Mouse (Mus musculus) embryo, embryonic 10 days (tissue): ENCODE data around the gene Bsn.
A peak's percentile ranks its signal among the peaks of the same experiment; 100 is the strongest.

Source experiments
- DNase-seq: peaks from one replicate; pipeline ENCODE4 v3.0.0-alpha.2; 2015; ENCODE audit warnings: low spot score

Bsn gene

DNA sequence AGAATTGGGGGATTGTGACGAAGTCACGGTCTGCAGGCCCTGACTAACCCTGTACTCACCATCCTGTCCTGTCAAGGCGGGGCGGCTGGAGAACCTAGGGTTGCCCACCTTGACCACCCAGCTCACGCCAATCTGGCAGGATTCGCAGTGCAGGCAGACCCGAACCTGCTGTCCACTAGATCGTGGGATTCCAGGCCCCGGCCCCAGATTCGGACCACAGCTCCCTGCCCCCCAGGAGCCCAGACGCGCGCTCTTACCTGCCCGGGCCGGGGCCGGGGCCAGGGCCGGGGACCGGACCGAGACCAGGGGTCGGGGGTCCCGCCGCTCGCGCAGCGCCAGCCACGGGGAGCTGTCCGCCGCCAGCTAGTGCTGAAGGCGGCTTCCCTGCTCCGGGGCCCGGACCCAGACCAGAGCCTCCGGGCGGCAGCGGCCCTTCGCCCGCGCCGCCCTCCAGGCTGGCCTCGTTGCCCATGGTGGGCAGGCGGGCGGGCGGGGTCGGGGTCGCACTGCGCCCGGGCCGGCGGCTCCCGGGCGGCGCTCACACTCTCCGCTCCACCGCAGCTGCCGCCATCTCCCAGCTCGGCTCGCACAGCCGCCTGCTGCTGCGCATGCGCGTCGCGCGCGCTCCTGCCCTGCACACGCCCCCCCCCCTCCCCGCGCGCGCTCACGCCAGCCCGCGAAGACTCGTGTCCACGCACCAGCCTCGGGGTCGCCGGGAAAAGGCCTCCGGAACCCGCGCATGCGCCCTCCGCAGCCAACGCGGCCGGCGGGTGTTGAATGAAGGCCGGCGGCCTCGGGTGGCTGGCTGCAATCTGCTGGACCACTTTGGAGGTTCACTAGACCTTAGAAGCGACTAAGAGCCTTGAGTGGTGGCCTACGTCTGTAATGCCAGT, at the start of gene Bsn:
Gene Bsn, minus strand, starts transcription at position 598 of the 893 bp plus-strand sequence.
- peak; percentile 82 for DNase-seq

DNA sequence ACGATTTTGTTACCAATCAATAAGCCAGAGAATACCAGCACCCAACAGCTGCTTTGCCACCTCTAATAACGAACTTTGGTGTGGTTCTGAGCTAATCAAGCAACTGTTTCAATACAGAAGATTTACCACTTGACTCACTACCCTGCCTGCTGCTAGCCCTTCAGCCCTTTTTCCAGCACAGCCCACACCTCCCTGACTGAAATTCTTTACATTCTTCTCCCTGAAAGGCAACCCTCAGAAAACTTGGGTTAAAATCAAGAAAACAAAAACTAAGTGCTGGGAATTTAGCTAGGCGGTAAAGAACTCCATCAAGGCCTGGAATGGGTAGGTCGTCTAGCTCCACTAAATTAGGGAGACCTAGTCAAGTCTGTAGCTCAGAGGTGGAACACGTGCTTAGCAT, 49.8 kb upstream of the Bsn start:
- DNase-seq, result no peak

DNA sequence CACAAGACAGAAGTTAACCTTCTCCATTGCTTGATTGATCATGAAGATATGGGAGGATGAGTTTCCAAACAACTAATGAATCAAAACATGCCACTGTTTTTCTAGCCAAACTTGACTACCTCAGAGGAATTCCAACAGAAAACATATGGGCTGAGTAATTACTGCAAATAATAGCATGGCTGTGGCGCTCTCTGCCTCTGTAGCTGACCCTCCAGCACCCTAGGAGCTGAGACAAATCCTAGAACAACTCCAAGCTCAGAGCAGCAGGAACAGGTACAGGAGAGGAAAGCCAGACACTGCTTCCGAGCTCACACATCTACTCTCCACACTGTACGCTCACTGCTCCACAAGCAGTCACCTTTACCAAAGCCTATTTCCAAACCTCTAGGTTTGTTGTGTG, 48.6 kb upstream of the Bsn start:
- no peak for DNase-seq

DNA sequence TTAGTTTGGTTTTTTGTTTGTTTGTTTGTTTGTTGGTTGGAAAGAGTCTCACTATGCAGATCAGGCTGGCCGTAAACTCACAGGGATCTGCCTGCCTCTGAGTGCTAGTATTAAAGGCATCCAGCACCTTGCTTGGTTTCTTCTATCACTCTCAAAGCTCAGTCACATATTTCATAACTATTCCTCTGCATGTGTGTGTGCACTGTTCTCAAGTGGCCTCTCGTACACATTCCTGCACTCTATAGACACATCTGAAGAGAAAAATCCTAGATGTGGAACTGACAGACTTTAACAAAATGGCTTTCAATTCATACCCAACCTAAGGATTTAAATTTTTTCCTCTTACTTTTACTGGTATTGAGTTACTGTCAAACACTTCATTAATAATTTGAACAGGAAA, 48.2 kb upstream of the Bsn start:
- DNase-seq, result no peak

DNA sequence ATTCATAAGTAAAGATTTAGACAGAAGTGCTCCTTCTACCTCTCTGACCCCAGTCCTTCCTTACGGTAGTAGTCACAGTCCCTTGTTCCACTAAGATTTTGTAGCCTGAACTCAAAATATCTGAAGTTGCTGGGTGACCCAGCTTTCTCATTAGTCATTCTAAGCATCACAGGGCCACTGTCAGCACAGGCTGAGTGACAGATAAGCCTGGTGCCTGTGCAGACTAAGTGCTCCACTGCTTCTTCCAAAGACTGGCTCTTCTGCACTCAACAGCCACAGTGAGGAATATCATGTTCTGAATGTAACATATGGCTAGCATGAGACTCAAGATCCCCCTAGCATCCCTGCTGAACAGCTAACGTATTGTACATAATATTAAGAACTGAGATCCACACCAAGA, 44.5 kb upstream of the Bsn start:
- DNase-seq, result no peak

DNA sequence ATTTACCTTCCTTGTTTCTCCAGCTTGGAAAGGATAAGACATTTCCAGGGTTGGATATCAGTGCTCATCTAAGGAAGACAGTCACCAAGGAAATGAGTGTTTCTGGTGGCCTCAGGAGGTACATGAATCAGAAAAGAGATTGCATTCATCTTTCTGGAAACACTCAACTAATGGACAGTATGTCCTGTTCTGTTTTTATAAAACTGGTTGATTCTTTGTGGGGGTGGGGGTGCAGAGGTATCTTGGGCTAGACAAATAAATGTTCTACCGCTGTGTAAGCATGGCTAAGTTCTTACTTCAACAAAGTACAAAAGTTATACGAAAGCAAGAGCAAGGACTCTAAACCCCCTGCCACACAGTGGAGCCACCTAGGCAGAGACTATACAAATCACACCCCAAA, 42.7 kb upstream of the Bsn start:
- DNase-seq, result no peak

DNA sequence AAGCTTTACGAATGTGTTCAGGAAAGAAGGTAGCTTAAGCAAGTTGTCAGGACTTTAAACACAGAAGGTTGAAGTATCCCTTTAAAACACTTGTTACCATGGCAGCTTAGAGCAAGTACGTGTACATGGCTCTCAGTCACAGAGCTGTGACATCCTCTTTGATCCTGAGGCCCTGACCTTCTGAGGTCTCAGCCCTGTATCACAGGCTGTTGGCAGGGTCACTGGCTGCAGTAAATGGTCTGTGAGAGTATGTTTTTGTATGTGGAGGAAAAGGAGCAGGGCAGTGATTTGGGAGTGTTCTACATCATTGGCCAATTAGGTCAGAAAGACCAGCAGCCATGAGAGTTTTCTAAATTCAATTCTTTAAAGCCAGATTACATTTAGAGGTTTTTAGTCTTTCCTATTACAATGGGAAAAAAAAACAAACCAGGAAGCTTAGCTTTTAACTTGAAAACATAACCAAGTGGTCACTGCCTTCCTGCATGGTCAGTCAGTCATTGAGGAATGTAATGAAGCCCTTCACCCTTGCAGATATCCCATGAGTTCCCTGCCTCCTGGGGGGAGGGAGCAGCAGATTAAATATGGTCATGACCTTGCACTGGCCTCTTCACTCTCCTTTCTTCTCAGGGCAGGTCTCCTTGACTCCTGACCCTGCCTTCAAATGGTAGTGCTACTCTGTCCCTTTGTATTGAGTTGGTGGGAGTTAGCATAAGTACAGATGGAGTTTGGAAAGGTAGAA, 37.9 kb upstream of the Bsn start:
- peak; percentile 72 for DNase-seq

DNA sequence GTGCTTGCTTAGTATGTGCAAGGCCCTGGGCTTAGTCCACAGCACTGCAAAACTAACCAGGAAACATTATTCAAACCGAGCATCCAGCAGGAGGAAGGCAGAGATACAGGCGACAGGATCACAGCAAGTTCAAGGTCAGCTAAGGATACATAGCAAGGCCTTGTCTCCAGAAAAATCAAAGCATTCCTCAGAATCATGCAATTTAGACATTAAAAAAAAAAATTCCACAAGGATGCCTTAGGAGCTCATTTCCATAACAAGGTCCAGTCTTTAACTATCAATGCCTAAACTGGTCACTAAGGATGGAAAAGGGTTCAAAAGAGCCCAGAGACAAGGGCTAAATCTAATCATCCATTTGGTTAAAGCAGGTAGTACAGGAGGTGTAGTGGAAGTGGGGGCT, 35.0 kb upstream of the Bsn start:
- DNase-seq, result no peak

DNA sequence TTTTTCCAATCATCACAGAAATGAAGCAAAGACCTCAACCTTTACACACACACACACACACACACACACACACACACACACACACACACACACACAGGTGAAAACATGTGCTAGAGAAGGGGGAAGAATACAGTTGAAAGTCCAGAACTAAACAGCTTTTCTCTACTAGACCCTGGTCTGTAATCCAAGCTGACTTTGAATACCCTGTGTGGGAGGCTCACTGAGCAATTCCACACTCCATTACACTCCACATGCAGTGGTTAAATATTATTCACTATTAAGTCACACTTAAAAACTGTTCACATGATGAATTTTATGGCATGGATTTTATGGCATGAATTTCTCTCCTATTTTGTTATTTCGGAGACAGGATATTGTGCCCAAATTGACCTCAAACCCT, 33.4 kb upstream of the Bsn start:
- no peak for DNase-seq

DNA sequence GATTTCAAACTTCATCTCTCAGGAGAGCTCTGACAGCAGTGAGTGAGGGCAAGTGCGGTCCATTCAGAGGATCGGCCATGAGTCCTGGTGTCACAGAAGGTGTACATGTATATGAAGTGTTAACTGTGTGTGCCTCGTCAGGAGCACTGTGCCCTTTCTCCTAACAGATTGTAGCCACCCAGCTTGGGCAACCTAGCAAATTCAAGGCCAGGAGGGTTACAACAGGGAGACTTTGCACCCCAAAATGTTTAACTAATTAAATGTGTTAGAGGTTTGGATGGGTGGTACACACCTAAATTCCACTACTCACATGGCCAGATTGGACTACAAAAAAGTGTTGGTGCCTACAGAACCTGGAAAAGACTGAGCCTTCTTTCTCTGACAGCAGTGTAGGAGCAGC, 31.4 kb upstream of the Bsn start:
- DNase-seq, result no peak

DNA sequence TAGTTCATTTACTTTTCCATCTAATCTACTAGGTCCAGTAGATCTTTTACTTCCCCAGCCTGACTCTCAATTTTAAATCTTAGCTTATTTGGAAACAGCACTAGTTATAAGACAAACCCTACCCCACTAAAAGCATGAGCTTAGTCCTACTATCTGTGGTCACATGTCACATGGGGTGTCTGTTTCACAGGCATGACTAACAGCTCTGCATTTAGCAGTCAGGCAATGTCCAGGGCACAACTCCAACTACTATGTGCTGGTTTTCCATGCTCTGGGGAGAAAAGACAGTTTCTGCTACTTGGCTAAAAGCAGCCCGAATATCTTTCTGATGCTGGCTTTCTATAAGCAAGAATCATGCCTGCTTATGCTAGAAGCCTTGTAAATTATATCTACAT, 30.2 kb upstream of the Bsn start:
- DNase-seq, result no peak

DNA sequence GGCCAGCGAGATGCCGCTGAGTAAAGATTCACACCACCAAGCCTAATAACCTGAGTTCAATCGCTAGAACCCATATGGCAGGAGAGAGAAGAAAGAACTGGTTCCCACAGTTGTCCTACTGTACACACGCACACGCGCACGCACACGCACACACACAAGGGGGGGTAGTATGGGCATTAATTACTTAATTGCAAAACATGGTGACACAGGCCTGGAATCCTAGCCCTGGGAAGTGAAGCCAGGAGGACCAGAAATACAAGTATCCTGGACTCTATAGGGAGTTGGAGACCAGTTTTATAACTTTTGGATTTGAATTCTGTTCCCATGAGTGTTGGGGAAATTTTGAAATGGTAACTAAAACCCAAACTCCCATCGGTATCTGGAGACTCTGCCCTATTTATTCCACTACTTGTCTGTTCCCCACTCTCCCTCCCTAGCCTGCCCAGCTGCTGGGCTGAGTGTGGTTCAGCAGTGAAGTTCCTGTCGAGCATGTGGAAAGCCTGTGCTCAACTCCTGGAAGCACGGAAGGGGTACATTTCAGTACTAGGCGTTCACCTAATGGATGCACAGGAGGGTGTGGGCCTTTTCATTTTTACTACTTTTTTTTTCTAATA, 29.7 kb upstream of the Bsn start:
- no peak for DNase-seq

DNA sequence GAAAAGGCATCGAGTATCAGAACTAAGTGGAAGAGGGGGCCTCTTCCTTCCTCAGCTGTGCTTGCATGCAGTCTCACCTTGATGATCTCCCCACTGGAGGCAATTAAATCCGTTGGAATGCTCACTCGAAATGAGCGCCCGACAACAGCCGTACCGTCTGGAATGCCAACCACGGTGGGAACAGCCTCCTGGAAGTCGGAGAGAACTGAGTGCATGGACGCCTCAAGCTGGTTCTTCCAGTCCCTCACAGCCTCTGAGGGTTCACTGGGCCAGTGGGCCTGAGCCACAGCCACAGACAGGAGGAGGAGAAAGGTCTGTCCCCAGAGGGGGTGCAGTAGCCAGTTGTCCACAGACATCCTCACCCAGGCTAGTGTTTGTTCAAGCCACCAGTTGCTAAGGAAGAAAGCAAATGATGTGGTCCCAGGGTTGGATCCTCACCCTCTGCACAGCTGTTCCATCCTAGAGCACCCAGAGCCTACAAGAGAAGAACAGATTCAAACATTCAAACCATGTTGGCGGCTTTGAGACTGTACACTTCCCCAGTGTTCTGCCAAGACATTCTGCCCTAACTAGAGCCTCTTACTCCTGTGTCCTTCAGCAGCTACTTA, 27.9 kb upstream of the Bsn start:
- no peak for DNase-seq

DNA sequence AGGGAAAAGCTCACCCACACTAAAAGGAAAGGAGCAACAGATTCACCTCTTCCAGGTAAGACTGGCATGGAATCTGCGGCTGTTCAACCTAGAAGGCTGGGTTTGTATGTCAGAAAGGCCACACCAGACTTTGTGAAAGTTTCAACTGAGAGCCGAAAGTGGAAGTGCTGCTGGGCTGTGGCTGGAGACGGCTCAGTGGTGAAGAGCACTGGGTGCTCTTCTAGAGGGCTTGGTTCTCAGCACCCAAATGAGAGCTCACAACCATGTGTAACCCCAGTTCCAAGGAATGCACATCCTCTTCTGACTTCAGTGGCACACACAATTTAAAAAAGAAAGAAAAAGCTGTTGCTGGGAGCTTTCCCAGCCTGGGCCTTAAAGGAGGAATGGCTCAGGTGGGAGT, 27.2 kb upstream of the Bsn start:
- DNase-seq, result no peak

DNA sequence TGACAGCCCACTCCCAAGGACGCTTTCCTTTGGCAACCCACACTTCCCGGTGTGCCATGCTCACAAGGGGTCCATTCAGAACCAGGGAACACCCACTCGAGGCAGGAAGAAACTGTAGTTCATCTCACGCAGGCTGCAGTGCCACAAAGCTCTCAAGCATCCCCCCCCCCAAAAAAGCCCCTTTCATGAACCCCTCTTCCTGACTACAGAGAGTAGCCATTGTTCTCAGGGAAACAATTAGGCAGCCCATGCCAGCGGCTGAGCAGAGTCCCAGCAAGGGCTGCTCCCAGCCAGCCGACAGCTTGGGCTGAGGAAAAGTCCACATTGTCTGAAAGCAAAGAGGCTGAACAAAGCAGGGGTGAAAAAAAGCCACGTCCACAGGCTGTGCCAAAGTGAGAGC, 22.9 kb upstream of the Bsn start:
- peak; percentile 71 for DNase-seq

DNA sequence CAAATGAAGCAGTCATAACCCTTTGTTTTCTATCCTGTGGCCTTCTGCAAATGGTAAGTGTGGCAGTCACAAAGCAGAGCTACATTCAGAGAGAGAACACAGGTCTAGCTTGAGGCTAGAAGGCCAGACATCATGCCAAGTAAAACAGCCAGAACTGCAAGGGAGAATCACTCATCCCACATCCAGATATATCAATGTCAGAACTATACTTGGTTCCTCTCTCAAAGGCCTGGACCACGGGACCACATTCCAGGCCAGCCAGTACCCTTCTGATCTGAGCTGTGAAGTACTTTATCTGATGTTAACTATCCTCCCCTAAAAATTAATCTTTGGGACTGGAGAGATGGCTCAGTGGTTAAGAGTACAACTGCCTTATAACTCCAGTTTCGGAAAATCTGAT, 22.2 kb upstream of the Bsn start:
- DNase-seq, result no peak

DNA sequence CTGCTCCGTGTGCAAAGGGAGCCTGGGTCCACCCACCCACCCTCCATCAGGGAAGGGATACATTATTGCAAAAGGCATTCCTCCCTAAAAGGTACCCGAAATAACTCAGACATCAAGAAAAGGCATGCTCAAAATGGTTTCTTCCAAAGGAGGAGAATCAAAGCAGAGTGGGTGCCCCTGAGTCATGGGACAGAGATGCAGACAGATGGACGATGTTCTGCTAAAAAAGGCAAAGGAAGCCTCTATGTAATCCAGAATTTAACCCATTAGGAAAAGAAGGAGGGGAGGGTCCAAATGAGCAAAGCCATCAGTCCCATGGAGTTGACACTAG, 15.4 kb upstream of the Bsn start:
- DNase-seq, result no peak

DNA sequence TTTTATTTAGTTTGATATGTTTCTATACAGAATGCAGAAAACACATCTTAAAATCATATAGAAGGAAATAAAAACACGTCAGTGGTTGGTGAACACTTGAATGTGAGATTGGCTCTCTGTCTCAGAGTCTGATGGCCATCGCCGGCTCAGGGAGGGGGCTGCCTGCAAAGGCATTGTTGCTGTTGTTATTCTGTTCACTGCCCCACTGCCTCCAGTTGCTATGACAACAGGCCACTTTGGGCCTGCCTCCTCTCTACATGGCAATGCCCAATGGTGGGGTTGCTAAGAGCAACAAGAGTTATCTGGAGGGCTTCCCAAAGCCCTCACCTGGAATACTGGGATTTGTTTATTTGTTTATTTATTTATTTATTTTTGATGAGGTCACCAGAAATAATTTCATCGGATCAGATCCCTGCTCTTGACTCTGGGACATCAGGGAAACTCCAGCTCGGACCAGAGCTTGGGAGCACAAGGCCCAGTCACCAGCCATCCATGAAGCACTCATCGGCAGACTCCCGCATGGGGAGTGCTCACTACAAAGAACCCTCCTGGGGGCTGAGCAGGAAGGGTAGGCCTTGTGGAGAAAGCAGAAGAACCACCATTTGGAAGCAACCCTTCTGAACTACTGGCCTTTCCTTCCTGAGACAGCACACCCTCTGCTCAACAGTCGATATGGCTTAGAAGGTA, 14.8 kb upstream of the Bsn start:
- peak; percentile 73 for DNase-seq

DNA sequence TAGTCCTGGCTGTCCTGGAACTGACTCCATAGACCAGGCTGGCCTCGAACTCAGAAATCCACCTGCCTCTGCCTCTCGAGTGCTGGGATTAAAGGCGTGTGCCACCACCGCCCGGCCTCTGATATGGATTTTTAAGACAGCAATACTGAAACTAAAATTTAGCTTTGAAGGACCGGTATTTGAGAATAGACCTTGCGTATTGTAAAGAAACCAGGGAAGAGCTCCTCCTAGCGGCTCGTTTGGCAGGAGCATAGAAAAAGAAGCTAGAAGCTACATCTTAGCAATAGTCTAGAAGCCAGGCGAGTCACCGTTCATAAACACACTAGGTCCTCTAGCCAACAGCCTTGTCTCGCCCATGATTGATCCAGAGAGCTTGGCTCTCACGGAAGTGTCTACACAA, 12.8 kb upstream of the Bsn start:
- DNase-seq, result peak; percentile 63

DNA sequence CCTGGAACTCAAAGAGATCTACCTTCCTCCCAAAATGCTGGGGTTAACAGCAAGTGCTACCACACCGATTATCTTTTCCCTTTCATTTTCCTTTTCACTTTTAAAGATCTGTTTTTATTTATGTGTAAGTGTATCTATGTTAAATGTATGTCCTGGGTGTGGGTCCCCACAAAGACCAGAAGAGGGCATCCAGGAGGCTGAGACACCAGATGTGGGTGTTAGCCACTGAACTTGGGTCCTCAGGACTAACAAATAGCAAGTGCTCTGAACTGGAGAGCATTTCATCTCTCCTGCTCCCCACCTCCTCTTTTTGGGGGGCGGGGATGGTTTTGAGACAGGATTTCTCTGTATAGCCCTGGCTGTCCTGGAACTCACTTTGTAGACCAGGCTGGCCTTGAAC, 12.0 kb upstream of the Bsn start:
- no peak for DNase-seq

DNA sequence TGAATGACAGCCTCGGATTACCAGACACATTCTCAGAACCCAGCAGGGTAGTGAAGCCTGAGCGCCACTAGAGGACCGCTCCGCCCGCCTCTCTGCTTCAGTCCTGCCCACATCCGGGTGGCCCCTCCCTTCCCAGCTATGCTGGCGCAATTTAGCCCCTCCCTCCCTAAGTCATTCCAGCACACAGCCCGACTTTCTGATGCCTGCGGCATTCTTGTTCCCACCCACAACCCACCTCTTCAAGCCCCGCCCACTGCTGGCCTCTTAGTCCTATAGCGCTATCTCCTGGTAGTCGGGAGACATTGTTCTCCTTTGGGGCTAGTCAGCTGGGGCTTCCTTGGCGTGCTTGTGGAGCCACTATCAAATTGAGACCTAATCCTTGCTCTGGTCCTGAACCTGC, 11.0 kb upstream of the Bsn start:
- DNase-seq, result peak; percentile 97

DNA sequence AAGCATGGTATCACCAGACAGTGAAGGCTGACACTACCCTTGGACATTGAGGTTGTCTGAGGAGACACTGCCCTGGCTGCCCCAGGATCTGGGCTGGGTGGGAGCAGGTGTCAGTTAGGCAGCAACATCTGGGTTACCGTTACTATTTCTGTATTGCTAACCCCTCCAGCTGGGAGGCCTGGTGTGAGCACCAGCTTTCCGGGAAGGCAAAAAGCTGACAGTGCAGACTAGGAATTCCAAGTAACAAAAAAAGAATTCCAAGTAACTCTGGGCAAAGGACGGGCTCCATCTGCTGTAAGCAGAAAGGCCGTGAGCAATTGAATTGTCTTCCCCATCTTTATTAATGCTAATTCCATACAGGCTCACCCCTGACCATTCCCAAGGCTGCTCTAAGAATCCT, 8.4 kb upstream of the Bsn start:
- DNase-seq, result no peak
